Mouse (Mus musculus) thymus, postnatal 0 days (tissue): ENCODE measurements around the gene Spred1. TPM values are rescaled to one million over a fixed set of nuclear protein-coding genes. Genes with fewer than 3 reads are reported as not detected.

Source experiments
- DNase-seq: peaks from one replicate; pipeline ENCODE4 v3.0.0-alpha.2; 2015; ENCODE audit warnings: low spot score
- polyA plus RNA-seq: library from polyadenylated mRNA; unstranded; fragments of >200 nt; fragmentation: Nextera tagmentation; extraction: Ambion mirVana; gene quantifications from 2 replicates; pipeline ENCODE4 v1.2.1, GENCODE M21; 2015

Gene Spred1
- polyA plus RNA-seq: 5.3 and 6.4 TPM in 2 replicates

DNA sequence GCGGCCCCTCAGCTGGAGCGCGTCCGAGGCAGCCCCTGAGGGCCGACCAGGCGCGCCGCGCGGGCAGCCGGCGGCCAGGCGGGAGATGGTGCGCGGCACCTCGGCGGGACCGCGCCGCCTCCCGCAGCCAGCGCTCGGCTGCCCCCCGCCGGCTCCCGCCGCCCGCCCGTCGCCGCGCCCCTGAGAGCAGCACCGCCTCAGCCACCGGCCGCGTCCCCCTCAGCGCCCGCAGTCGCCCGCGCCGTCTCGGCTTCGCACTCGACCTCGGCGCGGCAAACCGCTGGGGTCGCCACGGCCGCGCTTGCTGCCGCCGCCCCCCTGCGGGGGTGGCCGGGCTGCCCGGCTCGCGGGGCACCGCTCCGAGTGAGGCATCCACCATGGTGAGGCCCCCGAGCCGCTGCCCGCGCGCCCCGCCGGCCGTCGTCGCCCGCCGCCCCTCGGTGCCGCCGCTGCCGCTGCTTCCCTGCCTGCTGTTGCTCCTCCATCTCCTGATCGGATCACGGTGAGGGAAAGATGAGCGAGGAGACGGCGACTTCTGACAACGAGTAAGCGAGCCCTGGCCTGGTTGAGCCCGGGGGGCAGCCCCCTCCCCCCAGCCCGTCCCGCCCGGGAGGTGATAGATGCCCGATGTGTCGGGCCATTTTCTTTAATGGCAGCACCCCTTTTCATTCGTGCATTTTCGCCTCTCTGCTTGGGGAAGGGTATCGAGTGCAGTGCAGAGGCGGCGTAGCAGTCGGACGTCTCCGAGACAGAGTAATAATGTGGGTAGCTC, at the start of gene Spred1:
Gene Spred1, plus strand, starts transcription at position 163 of the 772 bp plus-strand sequence.
- no peak for DNase-seq

DNA sequence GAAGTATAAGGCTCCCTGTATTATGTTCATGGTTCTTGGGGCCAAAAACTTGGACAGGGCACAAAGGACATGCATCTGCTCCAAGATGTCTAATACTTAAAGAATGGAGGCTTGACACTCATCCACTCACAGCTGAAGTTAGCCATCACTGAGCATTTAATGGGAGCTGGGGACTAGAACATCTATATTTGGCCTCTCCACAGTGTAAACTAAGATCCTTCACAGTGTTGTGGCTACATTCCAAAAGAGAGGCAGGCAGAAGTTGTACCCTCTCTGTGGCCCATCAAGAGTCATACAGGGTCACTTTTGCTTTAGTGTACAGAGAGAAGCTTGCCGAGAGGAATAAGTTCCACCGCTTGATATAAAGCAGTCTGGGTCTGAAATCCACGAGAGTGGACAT, 49.6 kb upstream of the Spred1 start:
- DNase-seq: no peak

GRCm38 (mm10) chr2:117078711-117079110, 42.5 kb upstream of the Spred1 start:
- DNase-seq: no peak

DNA sequence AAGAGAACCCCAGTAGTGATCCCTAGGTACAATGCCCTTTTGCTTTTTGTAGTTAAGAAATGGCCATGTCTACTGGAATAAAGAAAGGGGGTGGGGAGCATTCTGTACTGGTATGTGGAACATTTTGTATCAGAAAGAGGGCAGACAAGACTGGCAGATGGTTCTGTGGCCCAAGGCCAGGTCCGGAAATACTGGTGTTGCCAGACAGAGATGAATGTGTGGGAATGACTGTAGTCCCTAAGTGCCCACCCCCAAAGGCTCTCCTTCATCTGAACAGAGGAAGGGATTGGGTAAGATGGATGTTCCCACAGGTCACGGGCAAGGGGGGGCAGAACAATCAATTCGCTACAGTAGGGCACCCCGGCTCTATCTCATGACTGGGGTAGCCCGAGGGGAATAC, 41.6 kb upstream of the Spred1 start:
- DNase-seq: no peak

- no peak for DNase-seq
These were observed 35.0 kb upstream of the Spred1 start for GRCm38 (mm10) chr2:117086002-117086765.

- no peak for DNase-seq
These were observed 34.3 kb upstream of the Spred1 start for GRCm38 (mm10) chr2:117086766-117087457.

- no peak for DNase-seq
These were observed 33.7 kb upstream of the Spred1 start for GRCm38 (mm10) chr2:117087458-117087820.

GRCm38 (mm10) chr2:117089482-117089881, 31.7 kb upstream of the Spred1 start:
- no peak for DNase-seq

DNA sequence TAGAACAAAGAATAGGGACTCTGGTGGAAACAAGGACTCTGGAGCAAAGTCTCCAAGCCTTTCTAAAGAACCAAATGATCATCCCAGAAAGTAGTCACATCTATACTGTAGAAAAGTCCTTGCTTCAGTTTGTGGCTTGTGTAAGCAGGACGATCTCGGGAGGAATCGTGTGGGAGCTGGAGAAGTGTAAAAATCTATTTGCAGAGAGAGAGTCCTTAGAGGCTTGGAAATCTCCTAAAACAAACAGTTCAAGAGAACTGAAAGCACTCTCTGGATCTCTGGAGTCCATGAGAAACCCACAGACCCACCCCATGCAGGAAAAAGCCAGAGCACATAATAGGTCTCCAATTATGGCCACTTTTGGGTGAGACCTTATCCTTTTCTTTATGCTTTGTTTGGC, 31.1 kb upstream of the Spred1 start:
- DNase-seq: no peak

GRCm38 (mm10) chr2:117092946-117093401, 28.2 kb upstream of the Spred1 start:
- no peak for DNase-seq

DNA sequence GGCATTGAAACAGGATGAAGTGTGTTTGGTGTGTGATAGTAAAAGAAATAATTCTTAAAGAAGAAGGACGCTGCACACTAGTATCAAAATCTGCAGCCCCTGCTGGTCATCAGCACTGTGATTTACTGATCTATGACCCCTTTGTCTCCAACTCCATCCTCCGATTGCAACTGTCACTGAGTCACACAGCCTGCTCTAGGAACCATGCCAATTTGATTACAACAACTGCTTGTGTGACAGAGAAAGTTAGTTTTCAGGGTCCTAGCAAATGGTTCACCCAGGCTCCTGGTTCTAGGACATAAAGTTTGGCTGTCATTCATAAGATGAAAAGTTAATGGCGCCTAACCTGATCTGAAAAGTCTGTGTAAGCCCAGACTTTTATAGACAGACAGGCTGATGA, 25.7 kb upstream of the Spred1 start:
- no peak for DNase-seq

GRCm38 (mm10) chr2:117097305-117097704, 23.9 kb upstream of the Spred1 start:
- no peak for DNase-seq

DNA sequence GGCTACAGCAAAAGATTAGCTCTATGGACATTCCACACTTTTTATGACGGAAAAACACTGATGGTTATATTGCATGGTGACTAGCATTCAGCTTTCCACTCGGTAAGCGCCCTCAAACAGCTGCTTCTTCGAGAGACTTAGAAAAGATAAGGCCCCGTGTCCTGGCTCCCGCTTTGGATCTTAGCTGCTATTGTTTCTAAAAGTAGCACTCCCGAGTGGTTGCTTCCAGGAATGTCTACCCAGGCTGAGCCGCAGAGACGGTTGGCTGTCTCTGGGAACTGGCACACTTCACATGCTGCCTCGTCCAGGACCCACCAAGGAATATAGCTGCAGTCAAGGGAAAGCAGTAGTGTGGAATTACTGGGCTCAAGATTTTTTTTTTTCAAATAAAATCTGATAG, 21.9 kb upstream of the Spred1 start:
- no peak for DNase-seq

- no peak for DNase-seq
These were observed 17.7 kb upstream of the Spred1 start for GRCm38 (mm10) chr2:117103461-117103860.

DNA sequence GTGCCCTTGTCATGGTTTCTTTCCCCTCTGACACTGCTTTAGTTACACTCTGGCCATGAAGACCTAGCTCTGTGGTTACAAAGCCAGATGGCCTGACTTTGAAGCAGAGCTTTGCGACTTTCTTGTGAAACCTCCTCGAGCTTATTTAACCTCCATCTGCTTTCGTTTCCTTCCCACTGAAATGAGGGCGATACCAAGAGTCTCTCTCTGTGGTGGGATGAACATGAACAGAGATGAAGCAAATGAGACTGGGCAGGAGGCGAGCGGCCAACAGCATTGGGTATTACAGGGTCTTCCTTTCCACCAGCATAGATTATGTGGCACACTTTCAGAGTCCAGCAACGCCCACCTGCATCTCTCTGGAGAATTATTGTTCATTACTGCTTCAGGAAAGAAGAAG, 15.8 kb upstream of the Spred1 start:
- DNase-seq: no peak

DNA sequence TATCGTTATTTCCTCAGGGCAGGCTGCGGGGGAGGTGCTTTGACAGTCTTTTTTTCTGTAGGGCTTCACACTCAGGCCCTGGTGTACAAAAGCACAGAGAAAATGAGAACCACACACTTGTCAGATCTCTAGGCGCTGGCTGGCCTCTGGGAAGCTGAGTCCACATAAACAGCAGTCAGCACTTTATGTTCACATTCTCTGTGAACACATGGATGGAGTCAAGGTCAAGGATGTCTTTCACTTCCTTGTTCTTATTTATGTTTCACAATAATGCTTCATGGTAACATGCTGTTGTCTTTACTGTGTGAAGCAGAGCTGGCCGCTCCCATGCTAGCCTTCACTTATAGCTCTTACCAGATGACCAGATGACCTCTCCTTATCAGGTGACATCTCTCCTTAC, 13.1 kb upstream of the Spred1 start:
- no peak for DNase-seq

- DNase-seq: no peak
These were observed 11.9 kb upstream of the Spred1 start for GRCm38 (mm10) chr2:117109296-117109695.

DNA sequence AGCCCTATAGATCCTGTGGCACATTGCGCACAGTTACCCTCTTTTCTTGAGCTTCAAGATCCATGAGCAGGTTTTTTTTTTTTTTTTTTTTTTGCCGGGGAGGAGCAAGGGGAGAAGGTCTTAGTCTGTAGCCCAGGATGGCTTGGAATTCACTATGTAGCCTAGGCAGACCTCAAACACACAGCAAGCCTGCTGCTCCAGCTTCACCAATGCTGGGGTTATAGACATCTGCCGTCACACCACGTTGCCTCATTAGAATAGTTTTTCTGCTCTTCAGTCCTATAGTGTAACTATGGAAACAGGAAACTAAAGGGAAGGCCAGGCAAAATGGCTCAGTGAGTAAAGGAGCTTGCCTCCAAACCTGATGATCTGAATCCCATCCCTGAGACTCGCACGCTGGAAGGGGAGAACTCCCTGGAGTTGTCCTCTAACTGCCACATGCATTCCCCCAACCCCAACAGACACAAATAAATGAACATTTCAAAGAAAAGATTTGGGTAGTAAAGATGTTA, 10.8 kb upstream of the Spred1 start:
- DNase-seq: no peak

GRCm38 (mm10) chr2:117113262-117113661, 7.9 kb upstream of the Spred1 start:
- no peak for DNase-seq

- no peak for DNase-seq
These were observed 7.4 kb upstream of the Spred1 start for GRCm38 (mm10) chr2:117113762-117114161.

GRCm38 (mm10) chr2:117118516-117118915, 2.7 kb upstream of the Spred1 start:
- DNase-seq: no peak
